Mouse (Mus musculus) neural tube, embryonic 11.5 days (tissue): ENCODE measurements around the gene Rps13. TPM values are rescaled to one million over a fixed set of nuclear protein-coding genes. Genes with fewer than 3 reads are reported as not detected.

Experiments used
- ATAC-seq: fragments of 200-750 bp; cut with Nextera tagmentation; 2 replicates; pipeline ENCODE4 v1.8.0; 2017; ENCODE audit warnings: moderate number of reproducible peaks, mild to moderate bottlenecking, moderate TSS enrichment, moderate library complexity; ENCODE audit not compliant: insufficient read depth, low FRiP score, low TSS enrichment
- DNase-seq: peaks from one replicate; pipeline ENCODE4 v3.0.0-alpha.2; 2015; ENCODE audit warnings: low spot score
- H3K27ac ChIP-seq: fragments of 300-500 bp; sonication (generic); 2 replicates; pipeline ENCODE4 v1.5.1; 2014; ENCODE audit warnings: low read depth, mild to moderate bottlenecking, low read length
- H3K27me3 ChIP-seq: fragments of 300-500 bp; sonication (generic); 2 replicates; pipeline ENCODE4 v1.6.1; 2014; ENCODE audit warnings: mild to moderate bottlenecking, low read length, mixed read lengths; ENCODE audit not compliant: control insufficient read depth, insufficient read depth
- H3K36me3 ChIP-seq: fragments of 300-500 bp; sonication (generic); 2 replicates; pipeline ENCODE4 v1.6.1; 2014; ENCODE audit warnings: mild to moderate bottlenecking, low read length, moderate library complexity, mixed read lengths; ENCODE audit not compliant: control insufficient read depth, insufficient read depth
- H3K4me1 ChIP-seq: fragments of 300-500 bp; sonication (generic); 2 replicates; pipeline ENCODE4 v1.6.1; 2014; ENCODE audit warnings: low read length, mixed read lengths; ENCODE audit not compliant: control insufficient read depth, insufficient read depth
- H3K4me2 ChIP-seq: fragments of 300-500 bp; sonication (generic); 2 replicates; pipeline ENCODE4 v1.6.1; 2014; ENCODE audit warnings: low read depth, mild to moderate bottlenecking, moderate library complexity
- H3K4me3 ChIP-seq: fragments of 300-500 bp; sonication (generic); 2 replicates; pipeline ENCODE4 v1.5.1; 2014; ENCODE audit warnings: low read depth, low read length
- H3K9ac ChIP-seq: fragments of 300-500 bp; sonication (generic); 2 replicates; pipeline ENCODE4 v1.6.1; 2014; ENCODE audit warnings: mild to moderate bottlenecking, low read length
- H3K9me3 ChIP-seq: fragments of 300-500 bp; sonication (generic); 2 replicates; pipeline ENCODE4 v1.6.1; 2016; ENCODE audit warnings: low read length; ENCODE audit not compliant: control insufficient read depth
- WGBS: fragments of 180-500 bp; shearing (Covaris S2); extraction: QIAGEN DNeasy Blood & Tissue Kit; methylation state at CpG from one replicate; pipeline ENCODE4 v1.1.7; 2014; 5-methylcytosine and 5-hydroxymethylcytosine counted together
- polyA plus RNA-seq: library from polyadenylated mRNA; unstranded; fragments of >200 nt; fragmentation: Nextera tagmentation; extraction: Ambion mirVana; gene quantifications from 2 replicates; pipeline ENCODE4 v1.2.1, GENCODE M21; 2014

The Rps13 gene
- polyA plus RNA-seq, 1 experiment from 2014 or later = 696 TPM

DNA sequence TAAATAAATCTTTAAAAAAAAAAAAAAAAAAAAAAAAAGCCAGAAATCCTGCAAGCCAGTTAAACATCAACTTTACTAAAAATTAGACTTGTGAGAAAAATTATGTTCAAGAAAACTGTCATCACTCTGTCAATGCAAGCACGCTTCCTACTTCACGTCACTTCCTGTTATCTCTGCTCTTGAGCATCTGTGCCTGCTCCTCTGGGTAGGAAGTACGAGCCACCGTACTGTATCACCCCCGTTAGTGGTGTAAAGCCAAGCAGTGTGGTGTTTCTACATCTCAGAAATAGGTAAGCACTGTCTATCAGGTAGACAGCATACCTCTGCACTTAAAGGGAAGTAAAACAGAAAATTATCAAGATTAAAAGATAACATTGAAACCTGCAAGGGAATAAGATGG lies 6.1 kb downstream of the Rps13 start:
- 90% methylated on average over 5 of the region's 5 CpGs for WGBS
- Histone ChIP-seq H3K4me3 (no peak overlapping the region), H3K27me3 (no peaks in the 10 kb centered on the region), H3K4me2 (no peak overlapping the region), H3K9me3 (no peaks in the 10 kb centered on the region), H3K4me1 (no peaks in the 10 kb centered on the region), H3K36me3 (peaks cover 11% of the 10 kb centered on the region), H3K9ac (no peak overlapping the region), H3K27ac (no peak overlapping the region)
- ATAC-seq (no peak), DNase-seq (no peak)

DNA sequence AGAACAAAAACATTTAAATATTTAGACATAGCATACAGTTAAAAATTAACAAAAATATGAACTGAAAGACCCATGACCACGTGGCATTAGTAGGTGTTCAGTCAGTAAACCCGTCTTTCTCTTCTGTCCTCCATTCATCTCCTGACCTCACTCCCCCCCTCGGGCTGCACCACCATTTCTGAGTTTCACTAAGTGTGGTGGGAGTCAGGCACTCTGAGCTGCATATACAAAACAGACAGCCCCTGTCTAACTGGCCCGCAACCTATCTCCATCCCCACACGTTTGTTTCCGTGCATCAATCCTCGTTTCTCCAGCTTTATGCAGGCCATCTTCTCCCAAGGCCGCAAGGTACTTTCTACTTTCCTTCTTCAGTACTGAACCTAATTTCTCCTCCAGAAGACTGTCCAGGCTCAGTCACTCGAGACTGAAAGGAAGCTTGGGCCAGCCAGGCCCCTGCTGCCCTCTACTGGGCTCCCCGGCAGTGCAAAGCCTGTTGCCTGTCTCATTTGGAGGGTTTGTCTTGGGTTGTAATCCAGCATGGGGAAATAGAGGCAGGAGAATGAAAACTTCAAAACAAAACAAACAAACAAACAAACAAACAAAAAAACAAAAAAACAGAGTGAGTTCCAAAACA lies 10.5 kb downstream of the Rps13 start:
- Histone ChIP-seq H3K9ac (no peak overlapping the region), H3K36me3 (no peaks in the 10 kb centered on the region), H3K4me1 (no peaks in the 10 kb centered on the region), H3K4me3 (no peak overlapping the region), H3K27ac (no peak overlapping the region), H3K9me3 (no peaks in the 10 kb centered on the region), H3K27me3 (no peaks in the 10 kb centered on the region), H3K4me2 (no peak overlapping the region)
- ATAC-seq = peak; percentile 61; the same call in 1 of the 2 replicates
- 35% methylated on average over 10 of the region's 10 CpGs for WGBS
- DNase-seq = peak; percentile 81

DNA sequence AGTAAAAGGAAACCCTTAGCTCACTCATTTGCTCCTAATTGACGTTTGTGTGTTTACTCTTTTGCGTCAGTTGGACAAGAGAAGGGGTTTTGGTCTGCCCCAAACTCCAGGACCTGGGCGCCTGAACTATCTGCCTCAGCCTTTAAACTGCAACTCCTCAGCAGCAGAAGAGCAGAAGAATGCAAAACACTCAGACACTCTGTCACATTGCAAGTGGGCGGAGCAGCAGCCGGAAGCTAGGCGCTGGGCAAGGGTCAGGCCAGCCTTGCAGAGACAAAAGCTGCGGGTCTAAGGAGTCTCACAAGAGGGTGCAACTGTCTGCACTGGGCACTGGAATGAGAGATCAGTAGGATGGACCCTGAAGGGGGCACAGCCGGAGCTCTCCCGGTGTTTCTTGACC lies 24.5 kb downstream of the Rps13 start:
- Histone ChIP-seq H3K4me2 (peak overlapping the region; percentile 16; the same call in 1 of the 2 replicates), H3K9me3 (no peaks in the 10 kb centered on the region), H3K27me3 (no peaks in the 10 kb centered on the region), H3K9ac (no peak overlapping the region), H3K36me3 (no peaks in the 10 kb centered on the region), H3K27ac (no peak overlapping the region), H3K4me3 (peak overlapping the region; percentile 4; the same call in 1 of the 2 replicates), H3K4me1 (peaks cover 5% of the 10 kb centered on the region; the same call in 1 of the 2 replicates)
- WGBS = 15% methylated on average over 9 of the region's 9 CpGs
- no peak for ATAC-seq
- DNase-seq = peak; percentile 44

DNA sequence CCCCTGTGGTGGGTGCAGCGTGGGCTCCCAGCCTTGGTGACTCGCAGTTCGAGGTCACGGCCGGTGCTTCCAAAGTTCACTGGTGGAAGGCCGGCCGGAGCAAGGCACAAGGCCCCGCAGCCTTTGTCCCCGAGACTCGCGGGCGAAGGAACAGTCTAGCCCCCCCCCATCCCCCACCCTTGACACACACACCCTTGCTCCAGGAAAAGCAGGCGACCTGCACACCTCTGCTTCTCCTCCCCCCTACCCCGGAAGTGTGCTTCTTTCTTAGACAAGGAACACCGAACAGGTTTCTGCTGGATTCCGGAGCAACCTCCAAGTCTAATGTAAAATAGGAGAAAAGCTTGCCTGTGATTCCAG lies 25.4 kb downstream of the Rps13 start:
- Histone ChIP-seq H3K4me3 (peak overlapping the region; percentile 72), H3K27ac (no peak overlapping the region), H3K4me2 (peak overlapping the region; percentile 84), H3K27me3 (no peaks in the 10 kb centered on the region), H3K9me3 (no peaks in the 10 kb centered on the region), H3K36me3 (no peaks in the 10 kb centered on the region), H3K9ac (no peak overlapping the region; the same call in none of the 2 replicates), H3K4me1 (peaks cover 5% of the 10 kb centered on the region; the same call in 1 of the 2 replicates)
- peak; percentile 8; the same call in 1 of the 2 replicates for ATAC-seq
- no peak for DNase-seq
- WGBS = 2% methylated on average over 16 of the region's 16 CpGs

GRCm38 (mm10) chr7:116307871-116308631 lies 25.9 kb downstream of the Rps13 start, which contains the start of gene Plekha7:
Gene Plekha7, minus strand, starts transcription at chr7:116308376.
- H3K4me3 ChIP-seq = peak within 1 kb of the TSS; percentile 72
- no peaks in the 10 kb centered on the region for H3K9me3 ChIP-seq
- ATAC-seq (peak; percentile 72), DNase-seq (peak; percentile 71)
- H3K4me2 ChIP-seq = peak within 1 kb of the TSS; percentile 84
- under 1% methylated on average over 62 of the region's 65 CpGs for WGBS
- H3K36me3 ChIP-seq = no peaks in the 10 kb centered on the region
- H3K9ac ChIP-seq = peak within 1 kb of the TSS; percentile 67
- no peak within 1 kb of the TSS for H3K27ac ChIP-seq
- H3K27me3 ChIP-seq = no peaks in the 10 kb centered on the region
- H3K4me1 ChIP-seq = peaks cover 5% of the 10 kb centered on the region; the same call in 1 of the 2 replicates

DNA sequence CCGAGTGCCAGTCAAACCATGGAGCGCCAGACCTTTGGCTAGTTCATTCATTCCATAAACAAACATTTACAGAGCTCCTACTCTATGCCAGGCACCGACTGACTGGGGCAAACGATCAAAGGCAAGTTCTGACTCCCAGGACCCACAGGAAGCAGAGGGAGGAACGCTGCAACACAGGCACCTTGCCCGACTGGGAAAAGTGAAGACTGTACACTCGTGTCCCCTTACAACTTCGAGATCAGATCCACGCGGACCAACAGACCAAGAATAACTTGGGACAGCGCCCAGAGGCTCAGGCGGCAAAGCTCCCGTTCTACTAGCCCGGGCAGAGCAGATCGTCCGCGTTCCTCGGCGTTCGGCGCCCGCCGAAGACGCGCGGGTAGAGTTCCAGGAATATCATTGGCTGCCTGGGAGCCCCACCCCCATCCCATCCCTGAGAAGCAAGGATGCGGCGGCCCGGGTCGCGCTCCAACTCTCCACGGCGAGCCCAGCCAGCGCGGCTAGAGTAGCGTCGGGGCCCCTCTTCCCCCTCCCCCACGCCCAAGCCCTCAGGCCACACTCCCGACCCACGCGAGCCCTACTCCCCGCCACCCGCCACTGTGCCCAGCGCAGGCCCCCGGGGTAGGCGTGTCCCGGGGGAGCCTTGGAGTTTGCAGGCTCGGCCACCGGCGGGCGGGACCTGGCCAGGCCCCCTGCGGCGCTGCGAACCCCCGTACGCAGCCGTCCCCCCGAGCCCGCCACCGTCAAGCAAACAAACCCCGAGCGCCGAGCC lies 26.7 kb downstream of the Rps13 start:
- H3K4me1 ChIP-seq = peaks cover 5% of the 10 kb centered on the region; the same call in 1 of the 2 replicates
- no peaks in the 10 kb centered on the region for H3K9me3 ChIP-seq
- peak overlapping the region; percentile 67 for H3K9ac ChIP-seq
- no peaks in the 10 kb centered on the region for H3K36me3 ChIP-seq
- H3K4me2 ChIP-seq = peak overlapping the region; percentile 84
- ATAC-seq (peak; percentile 87), DNase-seq (peak; percentile 86)
- H3K4me3 ChIP-seq = peak overlapping the region; percentile 72
- under 1% methylated on average over 58 of the region's 63 CpGs for WGBS
- no peaks in the 10 kb centered on the region for H3K27me3 ChIP-seq
- no peak overlapping the region for H3K27ac ChIP-seq

GRCm38 (mm10) chr7:116306601-116307000 lies 27.4 kb downstream of the Rps13 start:
- 15% methylated on average over 5 of the region's 5 CpGs for WGBS
- Histone ChIP-seq H3K27ac (no peak overlapping the region), H3K36me3 (no peaks in the 10 kb centered on the region), H3K4me2 (peak overlapping the region; percentile 84), H3K9me3 (no peaks in the 10 kb centered on the region), H3K9ac (no peak overlapping the region), H3K4me1 (peaks cover 5% of the 10 kb centered on the region; the same call in 1 of the 2 replicates), H3K4me3 (peak overlapping the region; percentile 72; the same call in 1 of the 2 replicates), H3K27me3 (no peaks in the 10 kb centered on the region)
- ATAC-seq (no peak), DNase-seq (no peak)

DNA sequence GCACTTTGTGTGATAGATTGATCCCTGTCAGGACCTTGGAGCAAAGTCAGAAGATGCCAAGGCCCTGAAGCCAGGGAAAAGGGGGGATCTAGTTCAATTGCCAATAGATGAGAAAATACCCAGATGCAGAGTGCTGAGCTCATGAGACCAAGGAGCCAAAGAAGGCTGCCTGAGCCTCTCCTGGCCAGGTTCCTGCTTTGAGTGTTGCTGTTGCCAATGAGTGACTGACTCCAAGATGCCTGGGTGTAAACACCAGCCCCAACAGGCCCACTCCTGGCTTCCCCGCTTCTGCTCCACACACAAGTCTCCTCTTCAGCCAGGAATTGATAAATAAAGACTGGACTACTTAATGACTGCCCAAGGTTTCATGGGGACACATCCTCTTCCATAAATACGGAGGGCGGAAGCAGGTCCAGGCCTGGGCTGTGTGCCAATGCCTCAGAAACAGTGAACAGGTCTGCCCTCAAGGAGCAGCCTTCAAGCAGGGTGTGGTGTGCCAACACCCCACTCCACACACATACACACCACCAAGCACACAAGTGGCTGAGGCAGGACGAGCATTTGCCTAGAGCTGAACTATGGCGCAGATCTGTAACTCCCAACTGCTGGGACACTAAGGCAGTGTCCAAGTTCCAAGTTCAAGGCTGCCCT lies 32.2 kb downstream of the Rps13 start:
- ATAC-seq (no peak), DNase-seq (no peak)
- Histone ChIP-seq H3K27me3 (no peaks in the 10 kb centered on the region), H3K4me3 (no peak overlapping the region), H3K36me3 (no peaks in the 10 kb centered on the region), H3K4me1 (no peaks in the 10 kb centered on the region), H3K9ac (no peak overlapping the region), H3K27ac (no peak overlapping the region), H3K4me2 (no peak overlapping the region), H3K9me3 (no peaks in the 10 kb centered on the region)
- 91% methylated on average over 5 of the region's 5 CpGs for WGBS
